Mouse (Mus musculus) heart, adult 2 months (tissue): ENCODE data around the gene Gm42417.

Source experiments
- CTCF ChIP-seq: fragments of 200-600 bp; IDR thresholded peaks from 2 replicates; pipeline ENCODE4 v1.8.1; 2022; ENCODE audit warnings: antibody characterized with exemption, mild to moderate bottlenecking, moderate library complexity
- EP300 ChIP-seq: fragments of 200-500 bp; IDR thresholded peaks from 2 replicates; pipeline ENCODE4 v1.6.1; 2011; ENCODE audit warnings: low read depth, low read length, control low read depth; ENCODE audit not compliant: insufficient read depth
- POLR2A ChIP-seq: fragments of 200-500 bp; IDR thresholded peaks from 2 replicates; pipeline ENCODE4 v1.6.1; 2011; ENCODE audit warnings: mild to moderate bottlenecking, low read depth, low read length, control low read depth; ENCODE audit not compliant: insufficient read depth

DNA sequence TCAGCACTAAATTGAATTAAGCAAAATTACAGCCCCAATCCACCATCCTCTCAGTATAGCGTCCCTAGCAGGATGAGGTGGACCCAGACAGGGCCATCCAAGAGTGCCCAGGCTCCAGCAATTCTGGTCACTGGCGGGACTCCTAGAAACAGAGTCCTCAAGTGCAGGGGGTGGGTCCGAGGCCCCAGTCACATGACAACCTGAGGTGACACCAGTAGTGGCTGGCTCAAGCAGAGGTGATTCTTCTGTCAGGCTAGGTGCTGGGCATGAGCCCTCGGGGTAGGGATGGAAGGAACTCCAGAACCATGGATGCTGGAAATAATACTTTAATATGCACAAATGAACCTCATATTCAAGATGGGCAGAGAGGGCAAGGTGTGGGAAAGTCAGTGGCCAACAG lies 23.2 kb upstream of the Gm42417 start:
- TF ChIP-seq CTCF (no peak), POLR2A (no peak), EP300 (no peak)
